Mouse (Mus musculus): Measurements from ENCODE around the gene Slc7a14. TPM values are rescaled to one million over a fixed set of nuclear protein-coding genes. Genes with fewer than 3 reads are reported as not detected.

Gene Slc7a14
- total RNA-seq, 2 experiments from 2014 or later = 0.10 to 0.12 TPM

GRCm38 (mm10) chr3:31263535-31263934 is 46.6 kb downstream of the Slc7a14 start:
- DNase-seq = no peak
- intact Hi-C loops (cut with DNase I) = no loop called here

- intact Hi-C loops (cut with DNase I) = no loop called here
- no peak for DNase-seq
These were observed 48.7 kb downstream of the Slc7a14 start for GRCm38 (mm10) chr3:31261418-31262014.

- intact Hi-C loops (cut with DNase I) = no loop called here
- DNase-seq = no peak
These were observed 49.2 kb downstream of the Slc7a14 start for GRCm38 (mm10) chr3:31260964-31261346.

GRCm38 (mm10) chr3:31260329-31260963 is 49.7 kb downstream of the Slc7a14 start:
- peak in 1 of 2 experiments; percentile 15 for DNase-seq
- intact Hi-C loops (cut with DNase I) = no loop called here

DNA sequence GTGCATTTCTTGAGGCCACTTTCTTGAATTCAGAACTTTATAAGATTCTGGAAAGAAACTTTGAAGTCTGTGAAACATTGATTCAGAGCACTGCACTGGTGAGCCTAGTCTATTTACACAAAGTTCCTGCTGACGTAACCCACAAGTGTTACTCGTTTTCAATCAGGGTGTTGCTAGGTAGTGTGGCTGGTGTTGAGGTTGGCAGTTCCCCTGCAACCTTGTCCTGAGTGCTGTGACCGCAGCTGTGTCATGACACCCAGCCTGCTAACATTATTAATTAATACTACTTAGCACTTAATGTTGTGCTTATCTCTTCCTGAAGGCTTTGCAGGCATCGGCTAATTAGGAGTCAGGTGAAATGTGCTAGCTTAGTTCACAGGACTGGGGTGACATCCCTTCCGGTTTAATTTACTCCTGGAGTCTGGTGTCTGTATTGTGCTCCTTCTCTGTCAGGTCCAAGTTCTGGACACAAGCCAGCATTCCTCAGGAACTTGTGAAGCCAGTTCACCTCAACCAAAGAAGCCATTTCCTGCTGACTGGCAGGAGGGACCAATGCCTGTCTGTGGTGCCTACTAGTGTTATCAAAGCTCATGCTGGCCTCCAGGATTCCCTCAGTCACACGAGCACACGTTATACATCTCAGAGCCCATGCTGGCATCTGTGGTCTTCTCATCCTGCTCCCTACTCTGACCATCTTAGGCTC is 50.5 kb downstream of the Slc7a14 start:
- intact Hi-C loops (cut with DNase I) = no loop called here

DNA sequence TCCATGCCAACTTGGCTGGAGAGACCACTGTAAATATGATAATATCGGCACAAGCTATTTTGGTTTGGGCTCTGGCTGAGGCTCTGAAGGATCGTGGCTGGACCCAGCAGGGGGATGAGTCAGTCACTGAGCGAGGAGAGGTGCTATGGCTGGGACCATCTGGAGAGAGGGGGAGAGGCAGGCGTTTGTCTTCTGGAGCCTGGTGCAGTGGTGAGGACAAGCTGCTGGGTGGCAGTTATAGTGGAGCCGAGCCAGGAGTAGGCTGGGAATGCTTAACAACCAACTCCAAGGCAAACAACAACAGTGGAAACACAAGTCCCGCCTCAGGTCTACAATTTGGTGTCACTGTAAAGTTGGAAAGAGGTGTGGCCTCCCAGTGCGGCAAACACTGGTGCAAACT is 55.8 kb downstream of the Slc7a14 start:
- intact Hi-C loops (cut with DNase I) = no loop called here
- DNase-seq = peak in 1 of 2 experiments; percentile 23

More for the DNA sequence above, 50.5 kb downstream of the Slc7a14 start:
- DNase-seq = no peak

DNA sequence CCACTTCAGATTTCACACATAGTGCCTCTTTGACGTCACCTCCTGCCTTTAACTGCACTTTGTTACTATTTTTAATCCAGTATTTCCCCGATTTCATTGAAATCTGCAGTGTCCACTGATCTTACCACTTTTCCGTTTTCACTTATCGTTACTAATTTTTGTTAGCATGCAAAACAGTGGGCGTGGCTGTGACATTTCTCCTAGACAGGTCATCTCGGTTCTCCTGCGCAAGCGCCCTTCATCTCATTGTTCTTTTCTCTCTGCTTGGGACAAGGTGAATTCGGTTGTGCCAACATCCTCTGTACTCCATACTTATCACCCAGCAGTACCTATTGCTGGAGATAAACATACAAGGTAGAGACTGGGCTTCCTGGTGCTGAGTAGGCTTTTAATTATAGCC is 56.3 kb downstream of the Slc7a14 start:
- intact Hi-C loops (cut with DNase I) = no loop called here
- DNase-seq = no peak

DNA sequence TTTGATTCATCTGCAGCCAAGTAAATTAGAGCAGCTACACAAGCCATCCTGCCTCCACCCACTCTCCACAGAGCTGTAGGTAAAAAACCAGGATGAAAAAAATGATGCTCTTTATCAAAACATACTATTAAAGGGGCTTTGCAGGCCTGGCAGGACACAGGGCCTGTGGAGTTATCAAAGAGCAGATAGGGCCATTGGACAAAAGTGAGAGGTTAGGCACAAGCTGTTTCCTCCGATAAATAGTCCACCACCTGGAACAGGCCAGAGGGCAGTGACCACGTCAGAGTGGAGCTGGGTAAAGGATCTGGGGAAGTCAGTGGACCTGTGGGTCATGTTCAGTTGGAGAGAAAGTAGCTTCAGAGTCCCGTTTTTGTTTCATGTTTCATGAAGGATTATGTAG is 57.6 kb downstream of the Slc7a14 start:
- DNase-seq = no peak
- intact Hi-C loops (cut with DNase I) = no loop called here

DNA sequence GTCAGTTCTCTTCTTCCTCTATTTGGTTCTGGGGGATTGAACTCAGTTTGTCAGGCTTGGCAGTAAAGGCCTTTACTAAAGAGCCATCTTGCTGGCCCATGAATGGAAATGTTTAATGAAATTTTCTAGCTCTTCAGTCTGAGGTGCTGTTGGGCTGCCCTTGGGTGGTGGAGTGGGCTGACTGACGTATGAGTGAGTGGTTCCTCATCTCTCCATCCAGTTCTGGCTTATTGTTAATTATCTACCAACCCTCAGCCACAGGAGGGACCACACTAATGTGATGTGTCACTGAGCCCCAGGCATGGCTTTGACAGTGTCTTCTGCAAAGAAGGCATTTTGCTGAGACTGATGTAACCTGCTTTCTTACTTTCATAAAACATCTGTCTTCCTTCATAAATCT is 66.7 kb downstream of the Slc7a14 start:
- intact Hi-C loops (cut with DNase I) = no loop called here
- no peak for DNase-seq

DNA sequence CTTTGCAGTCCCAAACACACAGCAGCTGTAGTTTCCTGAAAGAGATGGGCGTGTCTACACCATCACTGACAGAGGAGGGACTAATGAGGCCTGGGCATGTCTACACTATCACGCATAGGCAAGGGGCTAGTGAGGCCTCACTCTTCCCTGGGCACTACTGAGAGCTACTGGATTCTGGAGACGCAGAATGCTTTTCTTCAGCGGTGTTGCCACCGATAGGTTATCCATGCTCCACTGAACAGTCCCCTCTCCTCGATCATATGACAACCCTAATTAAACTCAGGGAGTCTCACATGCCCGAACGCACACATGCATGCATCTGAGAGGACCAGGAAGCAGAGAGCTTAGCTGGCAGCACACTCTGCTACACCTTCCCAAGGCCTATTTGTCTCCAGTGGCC is 69.3 kb downstream of the Slc7a14 start:
- no peak for DNase-seq
- intact Hi-C loops (cut with DNase I) = no loop called here

DNA sequence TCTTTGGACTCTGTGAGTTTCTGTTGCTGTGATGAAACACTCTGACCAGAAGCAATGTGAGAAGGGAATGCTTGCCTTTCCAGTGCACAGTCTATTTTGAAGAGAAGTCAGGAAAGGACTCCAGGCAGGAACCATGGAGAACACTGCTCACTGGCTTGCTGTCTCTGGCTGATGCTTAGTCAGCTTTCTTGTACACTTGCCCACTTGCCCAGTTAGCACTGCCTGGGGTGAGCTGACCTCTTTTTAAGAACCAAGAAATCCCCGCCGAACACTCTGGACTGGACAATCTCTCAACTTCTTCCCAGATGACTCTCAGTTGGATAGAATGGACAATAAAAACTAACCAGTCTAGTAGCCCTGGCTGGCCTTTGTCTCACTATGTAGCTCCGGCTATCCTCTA is 70.5 kb downstream of the Slc7a14 start:
- DNase-seq = no peak
- intact Hi-C loops (cut with DNase I) = no loop called here

- intact Hi-C loops (cut with DNase I) = no loop called here
- DNase-seq = peak in 1 of 2 experiments; percentile 30
These were observed 72.2 kb downstream of the Slc7a14 start for GRCm38 (mm10) chr3:31237936-31238335.

- no peak for DNase-seq
- intact Hi-C loops (cut with DNase I) = no loop called here
These were observed 74.0 kb downstream of the Slc7a14 start for GRCm38 (mm10) chr3:31236146-31236545.

- DNase-seq = no peak
- intact Hi-C loops (cut with DNase I) = no loop called here
These were observed 75.8 kb downstream of the Slc7a14 start for GRCm38 (mm10) chr3:31234356-31234755.

GRCm38 (mm10) chr3:31233746-31234312 is 76.3 kb downstream of the Slc7a14 start:
- no peak for DNase-seq
- intact Hi-C loops (cut with DNase I) = no loop called here

GRCm38 (mm10) chr3:31229281-31229680 is 80.9 kb downstream of the Slc7a14 start:
- intact Hi-C loops (cut with DNase I) = no loop called here
- DNase-seq = no peak

- DNase-seq = no peak
- intact Hi-C loops (cut with DNase I) = no loop called here
These were observed 81.7 kb downstream of the Slc7a14 start for GRCm38 (mm10) chr3:31228487-31228886.

DNA sequence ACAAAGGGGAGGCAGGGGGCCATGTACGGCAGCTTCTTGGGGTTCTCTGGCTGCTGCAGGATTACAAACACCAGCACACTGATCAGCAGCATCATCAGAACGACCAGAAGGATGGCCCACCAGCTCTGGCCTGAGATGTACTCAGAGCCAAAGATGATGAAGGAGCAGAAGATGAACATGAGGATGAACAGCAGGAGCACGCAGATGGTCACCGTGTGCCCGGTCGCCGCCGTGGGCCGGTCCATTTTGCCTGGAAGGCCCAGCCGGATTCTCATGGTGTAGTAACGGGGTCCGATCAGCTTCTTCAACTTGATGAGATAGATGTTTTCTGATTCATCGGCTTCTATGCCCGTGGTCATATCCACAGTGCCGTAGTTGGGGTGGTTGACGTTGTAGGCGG is 86.6 kb downstream of the Slc7a14 start:
- no peak for DNase-seq
- intact Hi-C loops (cut with DNase I) = no loop called here

- no peak for DNase-seq
- intact Hi-C loops (cut with DNase I) = no loop called here
These were observed 90.1 kb downstream of the Slc7a14 start for GRCm38 (mm10) chr3:31220040-31220439.

- DNase-seq = no peak
- intact Hi-C loops (cut with DNase I) = no loop called here
These were observed 90.7 kb downstream of the Slc7a14 start for GRCm38 (mm10) chr3:31219483-31219882.

DNA sequence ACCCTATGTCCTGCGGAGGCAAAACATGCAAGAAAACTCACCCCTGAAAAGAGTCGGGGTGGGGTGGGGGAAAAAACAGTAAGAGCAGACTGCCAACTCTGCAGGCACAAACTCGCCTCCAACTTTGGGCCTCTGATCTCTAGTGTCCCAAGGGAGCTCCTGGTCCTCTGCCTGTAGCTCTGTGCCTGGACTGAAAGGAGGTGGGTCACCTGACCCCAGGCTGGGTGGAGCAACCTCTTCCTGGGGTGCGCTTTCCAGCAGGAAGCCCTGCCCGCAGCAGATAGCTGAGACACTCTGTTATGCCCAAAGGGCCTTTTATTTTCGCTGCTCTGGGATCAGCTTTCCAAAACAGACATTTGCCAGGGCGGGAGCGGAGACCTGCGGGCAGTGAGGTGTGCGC is 92.7 kb downstream of the Slc7a14 start:
- no peak for DNase-seq

GRCm38 (mm10) chr3:31213802-31214201 is 96.4 kb downstream of the Slc7a14 start:
- intact Hi-C loops (cut with DNase I) = no loop called here
- no peak for DNase-seq

More for the DNA sequence above, 92.7 kb downstream of the Slc7a14 start:
- intact Hi-C loops (cut with DNase I) = no loop called here

All from heart, postnatal 14 days (tissue).